Mouse (Mus musculus): ENCODE results near the gene Lingo3. TPM values are rescaled to one million over a fixed set of nuclear protein-coding genes. Genes with fewer than 3 reads are reported as not detected.

Gene Lingo3
- polyA plus RNA-seq, 1 experiment from 2014 or later = not detected

DNA sequence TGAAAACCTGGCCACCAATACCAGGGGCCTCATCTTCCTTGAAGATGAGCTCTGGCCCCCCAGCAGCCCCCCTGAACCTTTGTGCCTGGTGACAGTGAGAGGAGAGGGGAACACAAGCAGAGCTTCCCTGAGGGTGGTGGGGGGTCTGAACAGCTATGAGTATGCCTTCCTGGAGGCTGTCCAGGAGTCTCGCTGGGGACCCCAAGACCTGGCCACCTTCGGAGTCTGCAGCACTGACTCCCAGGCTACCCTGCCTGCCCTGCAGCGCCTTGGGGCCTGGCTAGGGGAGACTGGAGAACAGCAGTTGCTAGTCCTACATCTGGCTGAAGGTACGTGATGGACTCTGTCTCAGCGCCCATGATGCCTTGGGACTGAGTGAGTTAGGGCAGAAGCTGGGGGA is 38.5 kb downstream of the Lingo3 start:
- WGBS (ENCODE audit: insufficient replicate concordance) = 84% methylated on average over 5 of the region's 5 CpGs
- peaks cover 53% of the 10 kb centered on the region for H3K36me3 ChIP-seq
- 0 out of 2 replicates have a peak, but pooled peaks have one; percentile 3 for ATAC-seq
- H3K27ac ChIP-seq = peak overlapping the region; percentile 26; the same call in 1 of the 2 replicates
- H3K4me2 ChIP-seq = no peak overlapping the region
- no peak overlapping the region for H3K9ac ChIP-seq
- peaks cover 68% of the 10 kb centered on the region for H3K4me1 ChIP-seq
- peaks cover 43% of the 10 kb centered on the region for H3K27me3 ChIP-seq (replicated peaks)
- no peak overlapping the region for H3K4me3 ChIP-seq
- H3K9me3 ChIP-seq (replicated peaks) = no peaks in the 10 kb centered on the region

DNA sequence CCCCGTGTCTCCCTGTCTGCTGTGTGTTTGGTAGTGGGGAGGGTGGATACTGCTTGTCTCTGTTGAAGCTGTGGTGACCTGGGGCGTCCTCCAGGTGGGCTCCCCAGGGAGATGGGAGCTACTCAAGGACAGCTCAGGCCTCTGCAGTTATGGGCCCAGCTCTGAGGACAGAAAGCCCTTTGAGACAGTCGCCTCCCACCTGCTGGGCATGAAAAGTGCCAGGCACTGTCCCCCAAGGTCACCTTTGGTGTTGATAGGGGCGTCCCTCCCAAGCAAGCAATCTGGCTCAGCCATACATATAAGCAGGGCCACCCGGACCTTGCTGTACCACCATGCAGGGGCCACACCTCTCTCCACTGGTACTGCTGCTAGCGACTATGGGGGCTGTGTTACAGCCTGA is 38.9 kb downstream of the Lingo3 start, which contains the start of gene Amh:
Amh (plus strand) TSS at position 328 of the 400 bp plus-strand sequence.
- Histone ChIP-seq H3K4me3 (no peak within 1 kb of the TSS), H3K36me3 (peaks cover 57% of the 10 kb centered on the region), H3K27ac (peak within 1 kb of the TSS; percentile 26; the same call in 1 of the 2 replicates), H3K27me3 (replicated peaks) (peaks cover 38% of the 10 kb centered on the region), H3K9ac (no peak within 1 kb of the TSS), H3K4me2 (peak within 1 kb of the TSS; percentile 88; the same call in 1 of the 2 replicates), H3K9me3 (replicated peaks) (no peaks in the 10 kb centered on the region), H3K4me1 (peaks cover 68% of the 10 kb centered on the region)
- WGBS (ENCODE audit: insufficient replicate concordance) = 66% methylated on average over 6 of the region's 6 CpGs
- ATAC-seq = no peak

DNA sequence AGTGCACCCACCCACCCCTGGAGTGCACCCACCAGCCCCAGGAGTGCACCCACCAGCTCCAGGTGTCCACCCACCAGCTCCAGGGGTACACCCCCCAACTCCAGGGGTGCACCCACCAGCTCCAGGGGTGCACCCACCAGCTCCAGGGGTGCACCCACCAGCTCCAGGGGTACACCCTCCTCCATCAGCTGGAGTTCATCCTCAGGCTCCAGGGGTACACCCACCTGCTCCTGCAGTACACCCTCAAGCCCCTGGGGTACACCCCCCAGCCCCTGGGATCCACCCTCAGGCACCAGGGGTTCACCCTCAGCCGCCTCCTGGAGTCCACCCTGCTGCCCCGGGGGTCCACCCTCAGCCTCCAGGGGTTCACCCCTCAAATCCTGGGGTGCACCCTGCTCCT is 39.5 kb downstream of the Lingo3 start:
- Histone ChIP-seq H3K27ac (no peak overlapping the region), H3K27me3 (replicated peaks) (peaks cover 33% of the 10 kb centered on the region), H3K36me3 (peaks cover 59% of the 10 kb centered on the region), H3K4me2 (no peak overlapping the region), H3K4me3 (no peak overlapping the region), H3K9me3 (replicated peaks) (no peaks in the 10 kb centered on the region), H3K4me1 (peaks cover 72% of the 10 kb centered on the region), H3K9ac (no peak overlapping the region)
- ATAC-seq = no peak
- 95% methylated on average over 2 of the region's 2 CpGs for WGBS (ENCODE audit: insufficient replicate concordance)

DNA sequence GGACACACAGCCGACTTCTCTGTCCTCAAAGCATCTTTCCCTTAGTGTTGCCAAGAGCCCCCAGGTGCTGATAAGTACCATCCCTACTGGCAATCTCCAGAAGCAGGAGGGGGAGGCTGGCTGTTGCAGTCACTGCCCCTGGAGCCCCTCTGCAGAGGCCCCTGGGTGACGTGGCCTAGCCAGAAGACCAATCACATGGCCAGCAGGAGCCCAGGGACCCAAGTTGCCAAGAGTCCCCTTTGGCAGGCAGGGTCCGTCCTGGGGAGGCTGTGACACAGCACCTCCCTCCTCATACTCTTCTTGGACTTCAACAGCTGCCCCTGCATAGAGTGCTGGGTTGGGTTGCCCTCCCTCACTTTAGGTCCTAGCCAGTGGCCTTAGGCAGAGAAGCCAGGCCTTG is 40.8 kb downstream of the Lingo3 start:
- H3K27ac ChIP-seq = no peak overlapping the region
- no peaks in the 10 kb centered on the region for H3K9me3 ChIP-seq (replicated peaks)
- H3K4me2 ChIP-seq = no peak overlapping the region
- no peak overlapping the region for H3K9ac ChIP-seq
- peaks cover 61% of the 10 kb centered on the region for H3K4me1 ChIP-seq
- no peak overlapping the region for H3K4me3 ChIP-seq
- WGBS (ENCODE audit: insufficient replicate concordance) = 72% methylated on average over 3 of the region's 3 CpGs
- H3K27me3 ChIP-seq (replicated peaks) = peaks cover 19% of the 10 kb centered on the region
- peaks cover 59% of the 10 kb centered on the region for H3K36me3 ChIP-seq
- ATAC-seq = no peak

DNA sequence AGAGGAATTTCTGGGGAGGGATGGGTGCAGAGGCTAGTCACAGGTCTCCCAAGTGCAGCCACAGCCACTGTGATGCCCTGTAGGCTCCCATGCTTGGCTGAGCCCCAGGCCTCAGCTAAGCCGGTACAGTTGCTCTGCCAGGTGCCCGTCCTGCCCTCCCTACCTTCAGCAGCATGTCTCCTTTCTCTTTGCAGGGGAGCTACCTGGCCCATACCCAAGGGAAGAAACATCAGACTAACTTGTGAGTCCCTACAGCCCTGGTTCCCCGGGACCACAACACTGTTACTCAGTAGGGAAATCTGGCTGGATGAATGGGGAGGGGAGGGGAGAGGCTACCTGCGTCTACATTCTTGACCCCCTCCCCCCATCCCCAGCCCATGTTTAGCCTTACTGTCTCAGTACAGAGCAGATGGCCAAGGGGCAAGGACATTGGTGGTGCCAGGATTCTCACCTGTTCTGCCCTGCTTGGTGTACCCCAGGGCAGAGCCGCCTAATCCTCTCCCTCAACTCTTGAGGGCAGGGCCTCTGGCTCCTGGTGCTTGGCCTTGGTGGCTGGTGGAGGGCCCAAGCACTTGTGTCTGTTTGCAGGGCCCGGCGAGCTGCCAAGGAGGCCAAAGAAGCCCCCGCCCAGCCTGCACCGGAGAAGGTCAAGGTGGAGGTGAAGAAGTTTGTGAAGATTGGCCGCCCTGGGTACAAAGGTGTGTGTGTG is 41.5 kb downstream of the Lingo3 start:
- Histone ChIP-seq H3K4me1 (peaks cover 56% of the 10 kb centered on the region), H3K9ac (no peak overlapping the region), H3K4me3 (no peak overlapping the region), H3K9me3 (replicated peaks) (no peaks in the 10 kb centered on the region), H3K27ac (peak overlapping the region; percentile 10; the same call in 1 of the 2 replicates), H3K4me2 (no peak overlapping the region), H3K36me3 (peaks cover 59% of the 10 kb centered on the region), H3K27me3 (replicated peaks) (peaks cover 13% of the 10 kb centered on the region)
- WGBS (ENCODE audit: insufficient replicate concordance) = 83% methylated on average over 10 of the region's 10 CpGs
- ATAC-seq = no peak

DNA sequence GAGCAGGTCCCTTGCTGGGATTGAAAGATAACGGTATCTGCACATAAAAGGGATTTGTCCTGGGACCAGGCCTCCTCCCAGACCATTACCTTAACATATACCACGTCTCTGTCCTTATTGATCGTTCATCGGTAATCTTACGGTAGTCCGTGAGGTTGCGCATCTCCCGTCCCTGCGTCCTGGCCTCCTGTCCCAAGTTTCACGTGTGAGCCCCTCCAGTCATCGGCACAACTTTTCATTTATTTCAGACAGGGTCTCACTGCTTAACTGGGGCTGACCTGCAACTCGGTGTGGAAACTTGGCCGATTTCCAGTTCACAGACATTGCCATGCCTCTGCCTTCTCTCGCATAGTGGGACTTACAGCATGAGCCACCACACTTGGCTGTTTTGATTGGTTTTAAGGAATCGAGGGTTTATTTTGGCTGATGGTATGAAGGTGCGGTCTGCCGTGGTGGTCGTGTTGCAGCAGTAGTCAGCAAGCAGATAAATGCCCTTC is 44.7 kb downstream of the Lingo3 start:
- Histone ChIP-seq H3K36me3 (peaks cover 73% of the 10 kb centered on the region), H3K9me3 (replicated peaks) (no peaks in the 10 kb centered on the region), H3K4me1 (peaks cover 42% of the 10 kb centered on the region), H3K4me3 (peak overlapping the region; percentile 87), H3K27ac (peak overlapping the region; percentile 97), H3K4me2 (peak overlapping the region; percentile 83), H3K9ac (peak overlapping the region; percentile 93), H3K27me3 (replicated peaks) (no peaks in the 10 kb centered on the region)
- no peak for ATAC-seq
- WGBS (ENCODE audit: insufficient replicate concordance) = 1% methylated on average over 18 of the region's 18 CpGs

DNA sequence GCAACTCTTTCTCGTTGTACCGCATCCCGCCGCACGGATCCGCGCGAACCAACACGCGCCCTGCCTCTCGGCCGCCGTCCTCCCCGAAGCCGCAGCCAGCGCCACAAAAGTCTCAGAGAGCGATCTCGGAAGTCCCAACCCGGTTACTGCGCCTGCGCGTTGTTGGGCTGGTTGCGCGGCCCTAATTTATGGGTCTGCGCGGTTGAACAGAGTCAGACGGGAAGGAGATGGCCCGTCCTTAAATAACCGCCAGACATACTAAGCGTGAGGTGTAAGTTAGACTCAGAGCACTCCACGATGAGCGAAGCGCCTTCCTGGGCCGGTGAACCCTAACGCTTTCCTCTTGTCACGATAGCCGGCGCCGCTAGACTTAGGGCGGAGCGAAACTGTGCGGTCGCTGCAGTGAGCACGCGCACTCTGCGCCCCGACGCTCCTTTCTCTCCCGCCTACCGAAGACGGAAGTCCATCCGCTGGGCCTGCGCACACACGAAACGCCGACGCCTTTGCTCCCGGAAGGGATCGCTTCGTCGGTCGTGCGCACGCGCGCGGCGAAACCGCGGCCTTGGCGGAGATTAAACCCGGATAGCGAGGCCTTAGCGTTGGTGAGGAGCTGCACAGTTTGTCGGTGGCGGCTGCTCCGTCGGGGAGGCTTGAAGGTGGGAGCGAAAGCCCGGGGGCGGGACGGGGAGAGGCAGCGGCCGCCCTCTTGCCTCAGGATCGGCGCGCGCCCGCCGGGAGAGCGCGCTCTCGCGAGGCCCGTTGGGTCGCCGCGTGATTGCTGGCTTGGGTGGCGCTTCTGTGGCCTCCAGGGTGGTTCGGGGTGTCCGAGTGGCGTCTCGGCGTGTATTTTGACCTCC is 45.5 kb downstream of the Lingo3 start, which contains the start of the genes Sf3a2 and Plekhj1:
Sf3a2 (plus strand) TSS at position 49 of the 857 bp plus-strand sequence.
Plekhj1 (minus strand) TSS at position 477 of the 857 bp plus-strand sequence.
- peak within 1 kb of the TSS; percentile 97 for H3K27ac ChIP-seq
- peaks cover 73% of the 10 kb centered on the region for H3K36me3 ChIP-seq
- H3K9ac ChIP-seq = peak within 1 kb of the TSS; percentile 93
- no peaks in the 10 kb centered on the region for H3K9me3 ChIP-seq (replicated peaks)
- H3K4me2 ChIP-seq = peak within 1 kb of the TSS; percentile 83
- H3K4me1 ChIP-seq = peaks cover 45% of the 10 kb centered on the region
- no peaks in the 10 kb centered on the region for H3K27me3 ChIP-seq (replicated peaks)
- peak within 1 kb of the TSS; percentile 87 for H3K4me3 ChIP-seq
- WGBS (ENCODE audit: insufficient replicate concordance) = 1% methylated on average over 104 of the region's 104 CpGs
- ATAC-seq = peak; percentile 91

DNA sequence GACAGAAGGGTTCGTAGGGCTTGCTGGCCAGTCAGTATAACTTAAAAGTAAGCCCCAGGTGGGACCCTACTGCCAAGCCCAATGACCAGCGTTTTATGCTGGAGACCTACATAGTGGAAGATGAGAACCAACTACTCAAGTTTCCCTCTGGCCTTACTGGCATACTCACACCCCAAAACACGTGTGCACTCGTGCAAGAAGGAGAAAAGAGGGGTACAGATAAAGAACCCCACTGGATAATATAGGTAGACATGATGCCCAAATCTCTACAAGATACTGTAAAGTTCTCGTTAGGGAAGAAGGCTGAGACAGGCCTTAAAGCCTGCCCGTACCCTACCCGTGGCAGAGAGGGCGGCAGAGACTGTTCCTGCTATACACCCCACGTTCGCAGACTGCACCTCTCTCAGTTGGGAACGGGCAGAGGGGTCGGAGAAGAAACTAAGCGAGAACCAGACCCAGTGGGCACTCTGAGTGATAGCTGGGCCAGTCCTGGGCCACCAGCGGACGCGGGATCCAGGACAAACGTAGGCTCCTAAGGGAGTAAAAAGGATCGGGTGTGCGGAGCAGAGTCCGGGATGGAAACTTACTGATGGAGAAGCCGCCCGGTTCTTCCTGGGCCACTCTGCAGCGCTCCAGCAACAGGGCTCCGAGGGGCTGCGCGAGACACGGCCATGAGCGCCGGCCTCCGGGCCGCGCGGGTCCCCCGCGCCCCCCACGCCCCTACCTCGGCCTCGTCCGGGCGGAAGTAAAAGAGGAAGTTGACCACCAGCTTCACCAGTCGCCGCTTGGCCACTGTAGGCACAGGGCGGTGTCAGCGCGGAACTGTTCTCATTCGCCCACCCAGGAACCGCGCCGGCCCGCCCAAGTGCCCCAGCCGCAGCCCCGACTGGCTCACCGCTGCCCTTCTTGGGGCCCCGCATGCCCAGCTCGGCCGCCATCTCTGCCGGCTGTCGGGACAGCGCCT is 46.4 kb downstream of the Lingo3 start:
- peaks cover 73% of the 10 kb centered on the region for H3K36me3 ChIP-seq
- peak; percentile 59 for ATAC-seq

DNA sequence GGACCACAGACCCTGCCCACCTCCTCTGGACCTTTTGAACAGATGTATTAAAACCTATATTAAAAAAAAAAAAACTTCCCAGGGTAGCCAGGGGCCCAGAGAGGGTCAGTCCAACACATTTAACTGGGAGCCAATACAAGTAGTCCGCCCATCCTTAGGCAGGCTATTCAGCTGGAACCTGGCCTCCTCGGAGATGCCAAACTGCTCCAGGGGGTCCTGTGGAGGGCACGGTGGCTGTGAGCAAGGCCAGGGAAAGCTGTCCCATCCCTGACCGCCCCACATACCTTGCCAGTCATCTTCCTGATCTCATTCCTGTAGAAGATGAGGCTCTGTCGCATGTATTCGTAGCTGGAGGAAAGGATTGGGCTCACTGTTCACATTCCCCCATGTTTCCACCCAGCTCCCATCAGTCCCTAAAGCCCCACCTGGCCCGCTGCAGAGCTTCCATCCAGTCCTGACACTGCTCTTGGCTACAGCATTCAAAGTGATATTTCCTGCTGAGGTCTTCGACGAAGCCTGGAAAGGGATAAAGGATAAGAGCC is 47.5 kb downstream of the Lingo3 start:
- peak overlapping the region; percentile 87 for H3K4me3 ChIP-seq
- no peaks in the 10 kb centered on the region for H3K27me3 ChIP-seq (replicated peaks)
- peak overlapping the region; percentile 93 for H3K9ac ChIP-seq
- no peak for ATAC-seq
- peaks cover 73% of the 10 kb centered on the region for H3K36me3 ChIP-seq
- H3K9me3 ChIP-seq (replicated peaks) = no peaks in the 10 kb centered on the region
- peaks cover 57% of the 10 kb centered on the region for H3K4me1 ChIP-seq
- WGBS (ENCODE audit: insufficient replicate concordance) = 85% methylated on average over 9 of the region's 9 CpGs
- peak overlapping the region; percentile 97; the same call in 1 of the 2 replicates for H3K27ac ChIP-seq
- peak overlapping the region; percentile 83 for H3K4me2 ChIP-seq

More for the DNA sequence above, 46.4 kb downstream of the Lingo3 start:
- peaks cover 46% of the 10 kb centered on the region for H3K4me1 ChIP-seq
- 1% methylated on average over 59 of the region's 59 CpGs for WGBS (ENCODE audit: insufficient replicate concordance)
- H3K9ac ChIP-seq = peak overlapping the region; percentile 93
- peak overlapping the region; percentile 97 for H3K27ac ChIP-seq
- peak overlapping the region; percentile 83 for H3K4me2 ChIP-seq
- peak overlapping the region; percentile 87 for H3K4me3 ChIP-seq
- no peaks in the 10 kb centered on the region for H3K9me3 ChIP-seq (replicated peaks)
- H3K27me3 ChIP-seq (replicated peaks) = no peaks in the 10 kb centered on the region

DNA sequence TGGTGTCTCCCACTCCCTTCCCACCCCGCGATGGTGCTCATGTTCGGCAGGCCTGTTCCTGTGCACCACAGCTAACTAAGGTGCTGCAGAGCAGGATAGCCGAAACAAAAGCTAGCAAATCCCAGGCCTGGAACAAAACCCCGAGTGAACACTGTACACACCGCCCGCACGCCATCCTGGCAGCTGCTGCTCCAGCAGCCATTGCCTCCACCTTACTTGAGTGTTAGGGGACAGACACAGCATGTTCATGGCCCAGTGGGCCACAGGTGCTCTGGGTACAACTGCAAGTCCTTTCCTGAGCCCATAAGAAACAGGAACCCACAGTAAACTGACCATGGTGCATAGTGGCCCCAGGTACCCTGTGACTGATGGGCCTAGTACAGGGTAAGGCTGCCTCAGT is 49.1 kb downstream of the Lingo3 start:
- Histone ChIP-seq H3K4me1 (peaks cover 47% of the 10 kb centered on the region), H3K27ac (peak overlapping the region; percentile 13), H3K4me3 (no peak overlapping the region), H3K36me3 (peaks cover 73% of the 10 kb centered on the region), H3K9ac (no peak overlapping the region), H3K4me2 (no peak overlapping the region), H3K27me3 (replicated peaks) (no peaks in the 10 kb centered on the region), H3K9me3 (replicated peaks) (no peaks in the 10 kb centered on the region)
- no peak for ATAC-seq
- WGBS (ENCODE audit: insufficient replicate concordance) = 88% methylated on average over 8 of the region's 8 CpGs

DNA sequence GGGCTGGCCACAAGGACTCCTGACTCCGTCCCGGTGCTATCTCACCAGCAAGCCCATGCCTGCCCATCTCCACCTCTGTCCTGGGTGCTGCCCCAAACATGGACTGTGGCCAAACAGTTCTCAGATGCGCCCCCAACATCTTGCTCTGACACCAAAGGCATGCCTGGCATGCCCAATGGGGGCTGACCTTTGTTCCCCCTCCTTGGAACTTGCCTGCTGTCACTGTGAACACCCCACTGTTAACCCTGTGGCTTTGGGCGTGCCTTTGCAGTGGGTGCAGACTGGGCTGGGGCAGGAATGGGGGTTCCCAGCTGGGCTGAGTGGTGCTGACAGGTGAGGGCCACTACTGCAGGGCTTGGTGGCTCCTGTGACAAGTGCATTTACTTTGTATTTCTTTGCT is 50.0 kb downstream of the Lingo3 start:
- Histone ChIP-seq H3K4me2 (no peak overlapping the region), H3K9me3 (replicated peaks) (no peaks in the 10 kb centered on the region), H3K27me3 (replicated peaks) (no peaks in the 10 kb centered on the region), H3K36me3 (peaks cover 83% of the 10 kb centered on the region), H3K9ac (no peak overlapping the region), H3K4me1 (peaks cover 40% of the 10 kb centered on the region), H3K27ac (0 out of 2 replicates have a peak overlapping the region, but pooled peaks have one; percentile 37), H3K4me3 (no peak overlapping the region)
- WGBS (ENCODE audit: insufficient replicate concordance) = 76% methylated on average over 4 of the region's 4 CpGs
- no peak for ATAC-seq
